Mouse (Mus musculus) G1E (cell line): Measurements from ENCODE around the gene Neu4. TPM values are rescaled to one million over a fixed set of nuclear protein-coding genes. Genes with fewer than 3 reads are reported as not detected.
"Not testable (repeated sequence)": the region's sequence is repeated elsewhere in the genome, so short reads cannot be mapped to it uniquely, and the experiment has no call there.

Experiments used
- ATAC-seq: 2 replicates; pipeline ENCODE4 v1.8.0; 2016; ENCODE audit warnings: mild to moderate bottlenecking; ENCODE audit not compliant: insufficient number of reproducible peaks, poor library complexity, low FRiP score, severe bottlenecking; ENCODE audit errors: extremely low read depth
- DNase-seq: peaks from one replicate; pipeline ENCODE4 v3.0.0; 2012; ENCODE audit warnings: low spot score
- H3K27me3 ChIP-seq: 2 replicates; pipeline ENCODE4 v1.6.1; 2012; ENCODE audit warnings: mild to moderate bottlenecking, low read length, inconsistent platforms; ENCODE audit not compliant: insufficient read depth
- H3K36me3 ChIP-seq: replicated peaks from 2 replicates; pipeline ENCODE3; 2012; ENCODE audit warnings: mild to moderate bottlenecking, inconsistent platforms
- H3K4me1 ChIP-seq: 2 replicates; pipeline ENCODE4 v1.6.1; 2012; ENCODE audit warnings: low read depth, low read length, inconsistent platforms, mixed read lengths; ENCODE audit not compliant: insufficient read depth
- H3K4me3 ChIP-seq: 2 replicates; pipeline ENCODE4 v1.5.1; 2012; ENCODE audit warnings: low read depth, mild to moderate bottlenecking, inconsistent platforms, low read length, moderate library complexity, mixed read lengths
- H3K9me3 ChIP-seq: replicated peaks from 2 replicates; pipeline ENCODE4 v1.6.1; 2012; ENCODE audit warnings: inconsistent platforms
- CTCF ChIP-seq: IDR thresholded peaks from 2 replicates; pipeline ENCODE4 v1.5.1; 2012; ENCODE audit warnings: low read depth, low read length, inconsistent platforms, mixed read lengths
- GATA1 ChIP-seq: IDR thresholded peaks from 2 replicates; pipeline ENCODE4 v1.6.1; 2012; ENCODE audit warnings: borderline replicate concordance, low read length, inconsistent platforms, mixed read lengths
- GATA2 ChIP-seq: IDR thresholded peaks from 2 replicates; pipeline ENCODE4 v1.6.1; 2012; ENCODE audit warnings: low read depth, low read length, inconsistent platforms, borderline replicate concordance
- POLR2AphosphoS5 ChIP-seq: IDR thresholded peaks from 2 replicates; pipeline ENCODE4 v1.6.1; 2012; ENCODE audit warnings: low read depth, low read length, inconsistent platforms; ENCODE audit not compliant: insufficient replicate concordance
- TAL1 ChIP-seq: conservative IDR thresholded peaks from 2 replicates; pipeline ENCODE4 v1.6.1; 2012; ENCODE audit warnings: low read depth, low read length, inconsistent platforms, mixed read lengths
- polyA plus RNA-seq: library from polyadenylated mRNA; stranded (reverse); fragments of >175 nt; gene quantifications from 2 replicates; pipeline ENCODE4 v1.2.3, GENCODE M21; 2012
- total RNA-seq, 2 experiments: library from RNA; stranded (forward) in 1 of 2; stranded (reverse) in 1 of 2; fragments of 200-1000 nt in 1 of 2; fragments of >200 nt in 1 of 2; fragmentation: Nextera tagmentation in 1 of 2; gene quantifications; 2 replicates each; pipeline ENCODE4 v1.2.3; 2014 to 2017

The Neu4 gene
- total and polyA plus RNA-seq, 3 experiments = 0.22 TPM; not detected in 2

- TF ChIP-seq TAL1 (no peak), GATA1 (no peak), CTCF (no peak), GATA2 (no peak), POLR2AphosphoS5 (no peak)
- no peak for DNase-seq
- no peaks in the 10 kb centered on the region for H3K27me3 ChIP-seq
- no peaks in the 10 kb centered on the region for H3K9me3 ChIP-seq
- H3K36me3 ChIP-seq = no peaks in the 10 kb centered on the region
- ATAC-seq = no peak
- H3K4me3 ChIP-seq = no peak overlapping the region
- no peaks in the 10 kb centered on the region for H3K4me1 ChIP-seq
Measured at GRCm38 (mm10) chr1:94001023-94001422, 19.2 kb upstream of the Neu4 start.

DNA sequence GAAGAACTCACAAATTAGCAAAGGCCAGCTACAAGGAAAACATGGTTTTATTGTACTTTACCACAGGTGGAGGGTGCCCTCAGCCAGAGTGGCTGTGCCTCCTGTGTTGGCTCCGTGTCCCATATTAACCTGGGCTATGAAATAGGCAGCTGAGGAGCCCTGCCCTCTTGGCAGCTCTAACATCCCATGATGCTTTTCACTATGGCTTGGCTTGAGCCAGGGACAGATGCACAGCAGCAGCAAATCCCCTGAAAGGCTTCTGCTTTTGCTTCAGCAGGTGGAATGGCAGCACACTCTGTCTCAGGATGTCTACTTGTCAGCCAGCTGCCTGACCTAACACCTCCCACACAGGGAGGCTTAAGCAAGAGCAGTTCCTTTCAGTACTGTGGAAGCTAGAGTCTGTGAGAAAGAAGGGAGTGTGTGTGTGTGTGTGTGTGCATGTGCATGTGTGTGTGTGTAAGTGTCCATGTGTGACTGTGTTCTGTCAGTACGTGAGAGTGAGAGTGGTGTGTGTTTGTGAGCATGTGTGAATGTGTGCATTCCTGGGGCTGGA is 14.2 kb upstream of the Neu4 start:
- not testable (repeated sequence) for H3K4me1 ChIP-seq, DNase-seq, H3K27me3 ChIP-seq, H3K36me3 ChIP-seq, ATAC-seq, H3K9me3 ChIP-seq, H3K4me3 ChIP-seq

DNA sequence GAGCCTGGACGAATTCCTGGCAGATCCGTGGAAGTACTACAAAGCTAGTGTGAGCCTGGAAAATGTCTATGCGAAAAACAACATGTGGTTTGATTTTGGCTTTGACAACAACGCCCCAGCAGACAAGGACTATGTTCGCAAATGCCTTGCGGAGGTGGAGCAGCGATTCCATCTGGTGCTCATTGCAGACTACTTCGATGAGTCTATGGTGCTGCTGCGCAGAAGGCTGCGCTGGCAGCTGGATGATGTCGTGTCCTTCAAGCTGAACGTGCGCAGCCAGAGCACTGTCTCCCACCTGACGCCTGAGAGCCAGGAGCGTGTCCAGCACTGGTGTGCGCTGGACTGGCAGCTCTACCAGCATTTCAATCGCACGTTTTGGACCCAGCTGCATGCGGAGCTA is 11.4 kb upstream of the Neu4 start:
- not testable (repeated sequence) for H3K36me3 ChIP-seq, H3K9me3 ChIP-seq, DNase-seq, ATAC-seq, H3K4me3 ChIP-seq, H3K27me3 ChIP-seq, H3K4me1 ChIP-seq

DNA sequence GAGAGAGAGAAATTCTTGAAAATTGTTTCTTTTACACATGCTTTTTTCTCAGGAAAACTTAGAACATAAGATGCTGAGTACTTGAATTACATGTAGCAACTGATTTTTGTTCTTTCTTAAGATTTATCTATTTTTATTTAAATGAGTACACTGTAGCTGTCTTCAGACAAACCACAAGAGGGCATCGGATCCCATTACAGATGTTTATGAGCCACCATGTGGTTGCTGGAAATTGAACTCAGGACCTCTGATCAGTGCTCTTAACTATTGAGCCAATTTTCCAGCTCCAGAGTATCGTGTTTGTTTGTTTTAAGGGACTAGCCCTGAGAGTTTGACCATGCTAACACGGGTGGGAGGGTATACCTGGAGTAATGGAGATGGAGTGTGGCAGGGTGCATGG is 8.6 kb upstream of the Neu4 start:
- Histone ChIP-seq H3K36me3 (no peaks in the 10 kb centered on the region), H3K4me1 (no peaks in the 10 kb centered on the region), H3K4me3 (no peak overlapping the region), H3K9me3 (no peaks in the 10 kb centered on the region), H3K27me3 (no peaks in the 10 kb centered on the region)
- ATAC-seq (no peak), DNase-seq (no peak)
- TF ChIP-seq POLR2AphosphoS5 (no peak), GATA1 (no peak), CTCF (no peak), TAL1 (no peak), GATA2 (no peak)

DNA sequence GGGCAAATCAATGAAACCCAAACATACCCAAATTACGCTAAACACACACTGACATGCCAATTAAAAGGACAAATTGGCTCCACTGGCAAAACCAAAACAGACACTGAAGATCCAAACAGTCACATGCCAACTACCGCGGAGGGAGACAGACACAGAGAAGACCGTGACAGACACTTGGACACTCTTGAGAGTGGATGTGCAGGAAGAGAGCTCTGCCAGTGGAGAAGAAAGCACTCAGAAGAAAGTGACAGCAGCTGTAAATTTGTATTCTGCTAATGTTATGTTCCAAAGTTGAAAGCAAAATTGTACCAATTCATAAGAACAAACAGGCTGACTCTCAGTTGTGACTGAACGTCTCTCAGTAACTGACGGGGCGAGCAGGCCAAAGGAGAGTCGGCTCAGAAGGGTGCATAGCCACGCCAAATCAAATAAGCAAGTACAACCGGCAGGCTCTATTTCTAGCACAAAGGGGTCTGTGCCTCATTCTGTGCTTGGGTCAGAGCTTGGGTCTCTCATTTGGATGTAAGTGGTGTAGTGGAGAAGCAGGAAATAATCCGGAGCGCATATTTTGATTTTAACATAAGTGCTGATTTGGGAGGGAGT is 7.4 kb downstream of the Neu4 start:
- TF ChIP-seq GATA2 (no peak), CTCF (no peak), POLR2AphosphoS5 (no peak), GATA1 (no peak), TAL1 (no peak)
- H3K4me1 ChIP-seq = no peaks in the 10 kb centered on the region

DNA sequence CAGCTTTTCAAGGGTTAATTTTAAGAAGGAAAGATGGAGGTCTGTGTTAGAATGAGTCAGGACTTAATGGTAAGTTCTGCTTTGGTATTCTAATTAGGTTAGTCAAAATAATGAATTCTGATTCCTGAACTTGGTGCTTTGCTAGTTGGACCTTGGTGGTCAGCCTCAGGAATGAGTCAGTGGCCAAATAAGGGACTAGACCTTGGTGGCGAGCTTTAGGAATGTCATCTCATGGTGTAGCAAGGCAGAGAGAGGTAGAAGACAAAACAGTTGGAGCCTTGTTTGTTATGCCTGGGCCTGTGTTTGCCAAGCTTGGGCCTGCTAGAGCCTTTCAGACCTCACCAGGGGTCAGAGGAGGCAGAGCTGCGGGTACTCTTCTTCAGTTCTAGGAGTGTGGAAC is 8.5 kb downstream of the Neu4 start:
- TF ChIP-seq GATA2 = no peak
- no peak for TF ChIP-seq GATA1
- TF ChIP-seq TAL1 = no peak
- no peak for TF ChIP-seq CTCF
- Histone ChIP-seq H3K36me3 (no peaks in the 10 kb centered on the region), H3K4me1 (no peaks in the 10 kb centered on the region), H3K4me3 (no peak overlapping the region), H3K9me3 (no peaks in the 10 kb centered on the region), H3K27me3 (peaks cover 5% of the 10 kb centered on the region; the same call in 1 of the 2 replicates)
- ATAC-seq (no peak), DNase-seq (no peak)

More for the DNA sequence above, 7.4 kb downstream of the Neu4 start:
- no peak for DNase-seq
- Histone ChIP-seq H3K9me3 (no peaks in the 10 kb centered on the region), H3K36me3 (no peaks in the 10 kb centered on the region), H3K27me3 (peaks cover 5% of the 10 kb centered on the region), H3K4me3 (no peak overlapping the region)
- ATAC-seq = no peak

DNA sequence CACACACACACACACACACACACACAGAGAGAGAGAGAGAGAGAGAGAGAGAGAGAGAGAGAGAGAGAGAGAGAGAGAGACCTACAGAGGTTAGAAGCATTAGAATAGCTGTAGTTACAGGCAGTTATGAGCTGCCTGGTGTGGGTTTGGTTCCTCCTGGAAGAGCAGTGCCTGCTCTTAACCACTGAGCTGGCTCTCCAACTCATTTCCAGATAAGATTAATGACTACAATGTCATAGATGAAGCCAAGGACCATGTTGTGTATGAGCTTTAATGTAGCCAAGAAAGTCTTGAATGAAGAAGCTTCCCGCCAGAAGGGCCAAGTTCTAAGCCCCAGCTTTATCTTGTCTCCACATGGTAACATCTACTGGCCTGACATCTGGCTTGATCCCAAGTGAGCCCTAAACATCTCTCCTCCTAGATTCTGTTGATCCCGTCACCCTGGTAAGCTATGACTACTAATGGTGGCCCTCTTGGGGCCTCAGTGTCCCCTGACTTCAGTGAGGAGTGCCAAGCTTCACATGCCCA is 12.9 kb downstream of the Neu4 start:
- H3K27me3 ChIP-seq = no peaks in the 10 kb centered on the region
- H3K9me3 ChIP-seq = no peaks in the 10 kb centered on the region
- DNase-seq (no peak), ATAC-seq (no peak)
- no peak for TF ChIP-seq POLR2AphosphoS5
- no peak for TF ChIP-seq GATA1
- TF ChIP-seq GATA2 = no peak
- TF ChIP-seq CTCF = no peak
- no peak for TF ChIP-seq TAL1
- H3K4me1 ChIP-seq = 0 out of 2 replicates have a peak, but pooled peaks cover 2% of the 10 kb centered on the region
- H3K4me3 ChIP-seq = no peak overlapping the region
- H3K36me3 ChIP-seq = no peaks in the 10 kb centered on the region
